ENCODE assay signal across 13 mouse cellular contexts in genomic region chr3:55396792-55397191, GRCm38 (mm10).
A peak's percentile ranks its signal among the peaks of the same experiment; 100 is the strongest.
DNase-seq lines count a peak whose midpoint lies in the region; ATAC-seq lines count a peak whose summit lies in the region.
"Had no signal": no experiment of that assay in that cellular context is flagged by ENCODE, and none has a peak within 500 bp of the region (broad histone marks: within the 10 kb centered on the region; RNA-seq: fewer than 3 reads in every experiment).

No protein-coding gene starts in this region.

- peaks cover 2% of the 10 kb centered on the region; the same call in 1 of the 2 replicates for H3K4me1 ChIP-seq in hindbrain, embryonic 16.5 days (ENCODE audit: control insufficient read depth, insufficient read depth, low read depth, low read length)
- H3K4me1 ChIP-seq in kidney, embryonic 16.5 days (ENCODE audit: insufficient read depth, low read length): no peaks in the 10 kb centered on the region
- H3K4me1 ChIP-seq: liver, embryonic 13.5 days had no signal

- H3K27me3 ChIP-seq in hindbrain, embryonic 16.5 days (replicated peaks; ENCODE audit: control insufficient read depth, insufficient read depth, low read length): no peaks in the 10 kb centered on the region
- H3K27me3 ChIP-seq in kidney, embryonic 16.5 days (ENCODE audit: insufficient read depth, low read length): no peaks in the 10 kb centered on the region
- H3K27me3 ChIP-seq: liver, embryonic 13.5 days; neural tube, embryonic 12.5 days had no signal

- intact Hi-C loops in left cerebral cortex, postnatal 4 days (cut with DNase I): no loop called here

- H3K9ac ChIP-seq in hindbrain, embryonic 16.5 days (ENCODE audit: low read depth, low read length): no peak overlapping the region
- no peak overlapping the region for H3K9ac ChIP-seq in kidney, embryonic 16.5 days (replicated peaks; ENCODE audit: low read length)
- H3K9ac ChIP-seq: liver, embryonic 13.5 days; neural tube, embryonic 12.5 days had no signal

- 0 out of 2 replicates have a peak overlapping the region, but pooled peaks have one; percentile 30 for H3K27ac ChIP-seq in hindbrain, embryonic 16.5 days (ENCODE audit: low read depth, low read length)
- no peak overlapping the region for H3K27ac ChIP-seq in kidney, embryonic 16.5 days (ENCODE audit: low read length)
- H3K27ac ChIP-seq: liver, embryonic 13.5 days had no signal

- H3K4me3 ChIP-seq in hindbrain, embryonic 16.5 days (ENCODE audit: low read length): no peak overlapping the region
- H3K4me3 ChIP-seq in kidney, embryonic 16.5 days (ENCODE audit: low read length): no peak overlapping the region
- H3K4me3 ChIP-seq: liver, embryonic 13.5 days; neural tube, embryonic 12.5 days had no signal

- no peaks in the 10 kb centered on the region for H3K9me3 ChIP-seq in hindbrain, embryonic 16.5 days (ENCODE audit: control insufficient read depth, low read length)
- peaks cover 5% of the 10 kb centered on the region for H3K9me3 ChIP-seq in kidney, embryonic 16.5 days (ENCODE audit: low read length)
- H3K9me3 ChIP-seq: liver, embryonic 13.5 days; neural tube, embryonic 12.5 days had no signal

- DNase-seq in adrenal gland, postnatal 36 days: peak; percentile 10 to 28
- no peak for DNase-seq in adrenal gland, adult 8-10 months
- peak; percentile 20 to 36 for DNase-seq in left cerebral cortex, adult 18-20 months (ENCODE audit: low spot score in 2 of 2)
- DNase-seq in left cerebral cortex, postnatal 4 days: no peak
- peak; percentile 27 for DNase-seq in 416B (ENCODE audit: low read depth)
- no peak for DNase-seq in B cell, adult 2 months
- DNase-seq: cerebellum, postnatal 25 days; heart, postnatal 14 days; kidney, adult 8-10 months; liver, embryonic 13.5 days had no signal

- H3K4me2 ChIP-seq in hindbrain, embryonic 16.5 days (ENCODE audit: low read length): no peak overlapping the region
- H3K4me2 ChIP-seq in kidney, embryonic 16.5 days (replicated peaks; ENCODE audit: low read depth, low read length): no peak overlapping the region
- H3K4me2 ChIP-seq: liver, embryonic 13.5 days; neural tube, embryonic 12.5 days had no signal

- 30% methylated on average over 2 of the region's 2 CpGs for WGBS in hindbrain, embryonic 16.5 days
- 70% methylated on average over 2 of the region's 2 CpGs for WGBS in kidney, embryonic 16.5 days

- no peak for ATAC-seq in hindbrain, embryonic 16.5 days
- ATAC-seq in kidney, embryonic 16.5 days (ENCODE audit: low FRiP score, low TSS enrichment): no peak

- no peaks in the 10 kb centered on the region for H3K36me3 ChIP-seq in hindbrain, embryonic 16.5 days (ENCODE audit: control insufficient read depth, insufficient read depth, low read length)
- no peaks in the 10 kb centered on the region; the same call in 1 of the 2 replicates for H3K36me3 ChIP-seq in kidney, embryonic 16.5 days (ENCODE audit: insufficient read depth, low read length)
- H3K36me3 ChIP-seq: liver, embryonic 13.5 days; neural tube, embryonic 12.5 days had no signal

Comparison
In these comparisons a context has a peak if more than half of its experiments do, and no peak if none do; other contexts are left out.
1. DNase-seq: peak in adrenal gland, postnatal 36 days (2 of 2), left cerebral cortex, adult 18-20 months (2 of 2) and 416B (single experiment); none in adrenal gland, adult 8-10 months (single experiment), left cerebral cortex, postnatal 4 days (single experiment) and B cell, adult 2 months (0 of 2).